Mouse (Mus musculus) B cell, adult 67 days (primary cell): Measurements from ENCODE around the gene Tpx2. TPM values are rescaled to one million over a fixed set of nuclear protein-coding genes. Genes with fewer than 3 reads are reported as not detected.

Experiments used
- total RNA-seq, 2 experiments: library from RNA; stranded (reverse); gene quantifications; 4 replicates each; pipeline ENCODE4 v1.2.4; 2023

Tpx2 gene
- 1 to 10 TPM; 1.0 to 2.8 TPM for total RNA-seq

GRCm38 (mm10) chr2:152847815-152848302 lies at the start of gene Tpx2:
Tpx2 (plus strand) TSS chr2:152847964.

GRCm38 (mm10) chr2:152831019-152831878 lies 16.5 kb upstream of the Tpx2 start, which contains the start of gene Bcl2l1:
Bcl2l1 (minus strand) TSS chr2:152831728.

GRCm38 (mm10) chr2:152911031-152911430 lies 63.3 kb downstream of the Tpx2 start, which contains the start of gene Mylk2:
Mylk2 (plus strand) TSS chr2:152911352.

GRCm38 (mm10) chr2:152933048-152933447 lies 85.3 kb downstream of the Tpx2 start, which contains the start of gene Foxs1:
Foxs1 (minus strand) TSS chr2:152933208.

Other genes starting within 250 kb of the Tpx2 start
- gene Defb45, start 248.6 kb upstream of the Tpx2 start, total RNA-seq, result not detected
- gene Defb36, start 243.6 kb upstream of the Tpx2 start, total RNA-seq, result not detected
- not detected for gene Defb25, start 224.9 kb upstream of the Tpx2 start, total RNA-seq
- not detected for gene Rem1, start 221.0 kb upstream of the Tpx2 start, total RNA-seq
- 100 to 1,000 TPM; 100 to 106 TPM for gene H13, start 178.5 kb upstream of the Tpx2 start, total RNA-seq
- gene Mcts2, start 160.9 kb upstream of the Tpx2 start, total RNA-seq, result 10 to 100 TPM; 24.4 to 28.9 TPM
- gene Id1, start 111.7 kb upstream of the Tpx2 start, total RNA-seq, result 1 to 10 TPM in 1 of 2 experiments, under 1 TPM in 1; 0.62 to 1.0 TPM
- gene Cox4i2, start 93.8 kb upstream of the Tpx2 start, total RNA-seq, result not detected
- gene Bcl2l1, start 16.2 kb upstream of the Tpx2 start, total RNA-seq, result 1 to 10 TPM; 7.6 to 9.0 TPM
- not detected for gene Mylk2, start 63.4 kb downstream of the Tpx2 start, total RNA-seq
- gene Foxs1, start 85.2 kb downstream of the Tpx2 start, total RNA-seq, result not detected
- gene Dusp15, start 103.7 kb downstream of the Tpx2 start, total RNA-seq, result not detected
- not detected for gene Ttll9, start 114.5 kb downstream of the Tpx2 start, total RNA-seq
- 10 to 100 TPM; 64.1 to 91.3 TPM for gene Pdrg1, start 167.5 kb downstream of the Tpx2 start, total RNA-seq
- gene Xkr7, start 183.9 kb downstream of the Tpx2 start, total RNA-seq, result not detected
- gene Ccm2l, start 218.0 kb downstream of the Tpx2 start, total RNA-seq, result not detected